Mouse (Mus musculus) small intestine, adult 2 months (tissue): ENCODE data around the gene Cyp4f39.

ENCODE experiments used
- CTCF ChIP-seq: fragments of 200-500 bp; IDR thresholded peaks from 2 replicates; pipeline ENCODE4 v1.5.1; 2012; ENCODE audit warnings: low read depth, mild to moderate bottlenecking, control low read depth, inconsistent platforms, low read length, moderate library complexity, mixed read lengths; ENCODE audit not compliant: insufficient replicate concordance, insufficient read length; ENCODE audit errors: extremely low read depth
- POLR2A ChIP-seq: fragments of 200-500 bp; IDR thresholded peaks from 2 replicates; pipeline ENCODE4 v1.6.1; 2012; ENCODE audit warnings: low read depth, mild to moderate bottlenecking, control low read depth, inconsistent platforms, low read length, moderate library complexity

- no peak for TF ChIP-seq CTCF
- TF ChIP-seq POLR2A: no peak
These were observed 54.3 kb downstream of the Cyp4f39 start for GRCm38 (mm10) chr17:32506729-32507245.
